Mouse (Mus musculus) testis, adult 2 months (tissue): Measurements from ENCODE around the gene Nodal.

Experiments used
- CTCF ChIP-seq: fragments of 200-500 bp; IDR thresholded peaks from 2 replicates; pipeline ENCODE4 v1.5.1; 2012; ENCODE audit warnings: low read depth, mild to moderate bottlenecking, inconsistent platforms, low read length, moderate library complexity; ENCODE audit not compliant: control insufficient read depth, insufficient read depth, insufficient replicate concordance
- POLR2A ChIP-seq: fragments of 200-500 bp; IDR thresholded peaks from 2 replicates; pipeline ENCODE4 v1.6.1; 2012; ENCODE audit warnings: low read depth, mild to moderate bottlenecking, inconsistent platforms, low read length, moderate library complexity; ENCODE audit not compliant: control insufficient read depth

DNA sequence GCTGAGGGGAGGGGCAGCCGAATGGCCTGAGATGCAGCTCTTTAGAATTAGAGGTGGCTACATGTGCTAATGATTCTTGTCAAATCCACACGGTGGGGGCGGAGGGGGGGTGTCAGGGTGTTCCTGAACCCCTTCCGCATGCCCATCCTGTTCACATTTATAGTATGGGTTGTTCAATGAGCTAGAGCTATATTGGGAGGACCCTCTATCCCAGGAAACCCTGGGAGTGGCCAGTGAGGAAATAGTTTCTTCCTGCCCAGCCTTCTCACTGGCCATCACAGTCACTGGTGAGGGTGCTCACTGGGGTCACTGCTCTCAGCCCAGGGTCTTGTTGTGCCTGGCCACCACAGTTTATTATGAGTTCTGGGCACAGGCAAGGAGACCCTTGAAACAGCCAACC, 2.2 kb downstream of the Nodal start:
- TF ChIP-seq CTCF (no peak), POLR2A (no peak)
